Mouse (Mus musculus) thymus, postnatal 14 days (tissue): Measurements from ENCODE around the gene Zfp526.

Experiments used
- DNase-seq: peaks from one replicate; pipeline ENCODE4 v3.0.0; 2021

Zfp526 gene

DNA sequence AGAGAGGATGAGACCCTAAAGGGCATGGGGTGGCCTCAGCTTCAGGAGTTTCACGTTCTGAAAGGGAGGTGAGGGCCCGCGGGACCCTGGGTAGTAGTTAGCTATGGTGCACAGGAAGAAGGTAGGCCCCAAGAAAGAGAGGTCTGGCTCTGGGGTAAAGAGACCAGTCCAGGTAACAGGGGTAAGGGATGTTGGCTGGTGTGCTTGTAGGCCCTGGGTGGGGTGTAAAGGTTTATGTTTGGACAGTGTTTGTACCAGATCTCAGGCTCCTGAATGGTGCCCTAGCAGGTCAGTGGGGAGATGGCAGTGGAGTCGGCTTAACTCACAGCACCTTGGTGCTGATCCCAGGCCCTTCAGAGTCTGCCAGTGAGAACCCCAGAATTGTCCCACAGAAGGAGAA is 47.8 kb downstream of the Zfp526 start:
- peak; percentile 46 for DNase-seq

DNA sequence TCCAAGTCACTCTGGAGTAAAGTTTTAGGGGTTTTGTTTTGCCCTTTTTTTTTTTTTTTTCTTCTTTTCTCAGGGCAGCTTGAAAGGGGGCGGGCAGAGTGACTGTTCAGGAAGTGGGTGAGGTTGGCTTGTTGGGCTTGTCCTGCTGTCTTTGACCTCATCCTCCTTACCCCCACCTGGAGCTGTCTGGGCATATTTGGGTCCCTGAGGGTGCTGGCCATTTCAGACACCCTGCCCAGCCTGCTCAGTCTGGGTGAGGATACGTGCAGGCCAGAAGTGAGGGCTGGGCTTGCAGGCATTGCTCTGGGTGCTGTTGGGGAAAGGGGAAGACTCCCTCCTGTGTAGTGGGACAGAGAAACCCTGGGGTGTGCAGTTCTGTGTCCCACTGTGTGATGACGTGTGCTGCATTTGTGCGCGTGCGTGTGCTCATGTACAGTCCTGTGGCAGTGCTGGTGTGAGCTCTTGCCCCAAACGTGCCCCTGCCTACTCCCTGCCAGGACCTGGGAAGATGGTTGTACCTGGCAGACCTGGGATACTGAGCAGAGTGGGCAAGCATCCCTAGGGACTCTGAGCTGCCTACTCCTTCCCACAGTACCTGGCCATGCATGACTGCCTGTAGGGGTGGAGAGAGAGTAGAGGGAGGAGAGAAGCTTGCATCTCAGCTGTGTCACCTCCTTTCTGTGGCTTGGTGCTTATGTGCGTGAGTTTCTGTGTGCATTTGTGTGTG is 48.5 kb downstream of the Zfp526 start:
- peak; percentile 55 for DNase-seq

DNA sequence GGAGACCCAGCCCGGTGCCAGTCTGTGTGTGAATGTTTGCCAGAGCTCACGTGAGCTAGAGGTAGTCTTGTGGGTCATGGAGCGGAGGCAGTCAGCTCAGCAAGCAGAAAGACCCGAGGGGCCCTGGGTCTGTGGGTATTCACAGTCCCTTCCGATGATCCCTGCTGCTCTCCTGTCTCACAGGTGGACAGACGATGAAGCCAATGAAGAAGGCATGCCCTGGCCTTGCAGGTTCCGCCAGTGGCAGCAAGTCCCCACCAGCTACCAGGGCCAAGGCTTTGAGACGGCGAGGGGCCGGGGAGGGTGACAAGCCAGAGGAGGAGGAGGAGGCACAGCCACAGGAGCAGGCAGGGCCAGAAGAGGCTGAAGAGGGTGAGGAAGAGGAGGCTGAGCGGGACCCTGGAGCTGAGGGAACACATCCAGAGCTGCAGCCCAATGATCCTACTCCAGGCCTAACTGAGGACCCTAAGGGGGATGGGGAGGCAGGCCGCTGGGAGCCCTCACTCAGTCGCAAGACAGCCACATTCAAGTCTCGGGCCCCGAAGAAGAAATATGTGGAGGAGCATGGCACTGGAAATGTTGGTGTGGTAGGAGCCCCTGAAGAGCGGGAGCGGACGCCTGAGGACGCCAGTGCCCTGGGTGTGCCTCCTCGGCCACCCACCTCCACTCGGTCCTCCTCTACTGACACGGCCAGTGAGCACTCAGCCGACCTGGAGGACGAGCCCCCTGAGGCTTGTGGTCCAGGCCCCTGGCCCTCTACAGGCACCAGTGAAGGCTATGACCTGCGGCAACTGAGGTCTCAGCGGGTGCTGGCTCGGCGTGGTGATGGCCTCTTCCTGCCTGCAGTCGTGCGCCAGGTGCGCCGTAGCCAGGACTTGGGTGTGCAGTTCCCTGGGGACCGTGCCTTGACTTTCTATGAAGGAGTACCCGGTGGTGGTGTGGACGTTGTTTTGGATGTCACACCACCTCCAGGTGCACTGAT is 49.7 kb downstream of the Zfp526 start:
- DNase-seq: no peak

DNA sequence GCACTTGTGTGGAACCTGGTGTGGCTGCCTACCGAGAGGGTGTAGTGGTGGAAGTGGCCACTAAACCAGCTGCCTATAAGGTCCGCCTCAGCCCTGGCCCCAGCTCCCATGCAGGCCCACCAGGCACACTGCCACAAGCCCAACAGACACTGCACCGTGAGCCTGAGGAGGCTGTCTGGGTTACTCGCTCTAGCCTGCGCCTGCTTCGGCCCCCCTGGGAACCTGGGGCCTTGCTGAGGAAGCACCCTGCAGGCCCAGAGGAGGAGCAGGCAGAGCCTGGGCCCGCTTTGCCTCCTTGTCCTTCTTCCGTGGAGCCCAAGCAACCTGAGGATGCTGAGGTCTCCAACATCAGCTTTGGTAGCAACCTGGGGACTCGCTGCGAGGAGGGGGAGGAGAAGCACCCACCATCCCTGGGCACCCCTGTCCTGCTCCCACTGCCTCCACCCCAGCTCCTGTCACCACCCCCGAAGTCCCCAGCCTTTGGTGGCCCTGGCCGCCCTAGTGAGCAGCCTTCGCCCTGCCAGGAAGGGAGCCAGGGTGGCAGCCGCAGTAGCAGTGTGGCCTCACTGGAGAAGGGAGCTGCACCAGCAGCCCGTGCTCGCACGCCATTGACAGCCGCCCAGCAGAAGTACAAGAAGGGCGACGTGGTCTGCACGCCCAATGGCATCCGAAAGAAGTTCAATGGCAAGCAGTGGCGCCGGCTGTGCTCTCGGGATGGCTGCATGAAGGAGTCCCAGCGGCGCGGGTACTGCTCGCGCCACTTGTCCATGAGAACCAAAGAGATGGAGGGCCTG is 50.6 kb downstream of the Zfp526 start:
- DNase-seq: no peak

DNA sequence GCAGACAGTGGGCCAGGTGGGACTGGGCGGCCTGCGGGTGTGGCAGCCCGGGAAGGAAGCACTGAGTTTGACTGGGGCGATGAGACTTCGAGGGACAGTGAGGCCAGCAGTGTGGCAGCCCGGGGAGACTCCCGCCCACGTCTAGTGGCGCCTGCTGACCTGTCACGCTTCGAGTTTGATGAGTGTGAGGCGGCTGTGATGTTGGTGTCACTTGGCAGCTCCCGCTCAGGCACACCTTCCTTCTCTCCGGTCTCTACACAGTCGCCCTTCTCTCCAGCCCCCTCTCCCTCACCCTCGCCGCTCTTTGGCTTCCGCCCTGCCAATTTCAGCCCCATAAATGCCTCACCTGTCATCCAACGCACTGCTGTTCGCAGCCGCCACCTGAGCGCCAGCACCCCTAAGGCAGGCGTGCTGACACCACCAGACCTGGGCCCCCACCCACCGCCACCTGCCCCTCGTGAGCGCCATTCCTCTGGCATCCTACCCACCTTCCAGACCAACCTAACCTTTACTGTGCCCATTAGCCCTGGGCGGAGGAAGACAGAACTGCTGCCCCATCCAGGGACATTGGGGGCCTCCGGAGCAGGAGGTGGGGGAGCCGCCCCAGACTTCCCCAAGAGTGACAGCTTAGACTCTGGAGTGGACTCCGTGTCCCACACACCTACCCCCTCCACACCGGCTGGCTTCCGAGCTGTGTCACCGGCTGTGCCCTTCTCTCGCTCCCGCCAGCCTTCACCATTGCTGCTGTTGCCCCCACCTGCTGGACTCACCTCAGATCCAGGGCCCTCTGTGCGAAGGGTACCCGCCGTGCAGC is 51.4 kb downstream of the Zfp526 start:
- no peak for DNase-seq

DNA sequence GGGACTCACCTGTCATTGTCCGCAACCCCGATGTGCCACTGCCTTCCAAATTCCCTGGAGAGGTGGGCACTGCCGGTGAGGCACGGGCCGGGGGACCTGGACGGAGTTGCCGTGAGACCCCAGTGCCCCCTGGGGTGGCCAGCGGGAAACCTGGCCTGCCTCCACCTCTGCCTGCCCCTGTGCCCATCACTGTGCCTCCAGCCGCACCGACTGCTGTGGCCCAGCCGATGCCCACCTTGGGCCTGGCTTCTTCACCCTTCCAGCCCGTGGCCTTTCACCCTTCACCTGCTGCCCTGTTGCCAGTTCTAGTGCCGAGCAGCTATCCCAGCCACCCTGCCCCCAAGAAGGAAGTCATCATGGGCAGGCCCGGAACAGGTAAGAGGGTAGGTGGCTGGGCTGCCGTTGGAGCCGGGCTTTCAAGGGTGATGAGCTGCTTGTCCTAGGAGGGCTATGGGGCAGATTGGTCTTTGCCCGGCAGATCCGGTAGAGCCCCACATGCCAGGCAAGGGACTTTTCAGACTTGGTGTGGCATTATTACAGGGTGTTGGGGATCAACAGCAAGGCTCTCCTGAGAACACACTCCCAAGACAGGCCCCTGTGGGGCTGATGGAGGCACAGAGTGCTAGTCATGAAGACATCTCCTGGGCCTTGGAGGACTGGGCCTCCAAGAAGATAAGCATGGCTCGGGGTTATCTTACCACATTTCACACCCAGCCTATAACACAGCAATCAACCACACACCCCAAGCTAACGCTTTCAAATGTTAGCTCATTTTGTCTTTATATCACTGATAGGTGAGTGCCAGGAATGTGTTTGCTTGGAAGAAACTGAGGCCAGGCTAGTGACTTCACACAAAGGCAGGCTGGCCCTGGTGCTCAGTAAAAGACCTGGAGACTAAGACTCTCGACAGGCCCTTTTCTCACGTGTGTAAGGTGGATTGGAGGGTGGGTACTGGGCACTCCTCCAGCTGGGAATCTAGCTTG is 52.3 kb downstream of the Zfp526 start:
- peak; percentile 18 for DNase-seq

DNA sequence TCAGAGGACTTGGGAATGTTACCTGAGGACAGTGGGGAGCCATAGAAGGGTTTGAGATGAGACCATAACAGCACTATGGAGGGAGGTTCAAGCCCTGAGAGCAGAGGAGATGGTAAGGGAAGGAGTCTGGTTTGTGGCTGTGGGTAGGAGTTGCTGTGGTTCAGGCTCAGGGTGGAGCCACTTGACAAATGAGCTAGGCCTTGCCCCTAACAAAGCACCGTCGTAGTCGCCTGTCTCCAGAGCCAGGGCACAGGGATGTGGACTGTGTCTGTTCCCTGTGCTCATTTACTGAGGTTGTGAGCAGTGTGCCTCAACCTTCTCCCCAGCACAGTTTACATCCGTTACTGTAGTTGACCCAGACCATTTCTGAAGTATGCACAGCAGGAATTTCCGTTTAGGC is 53.3 kb downstream of the Zfp526 start:
- peak; percentile 46 for DNase-seq

DNA sequence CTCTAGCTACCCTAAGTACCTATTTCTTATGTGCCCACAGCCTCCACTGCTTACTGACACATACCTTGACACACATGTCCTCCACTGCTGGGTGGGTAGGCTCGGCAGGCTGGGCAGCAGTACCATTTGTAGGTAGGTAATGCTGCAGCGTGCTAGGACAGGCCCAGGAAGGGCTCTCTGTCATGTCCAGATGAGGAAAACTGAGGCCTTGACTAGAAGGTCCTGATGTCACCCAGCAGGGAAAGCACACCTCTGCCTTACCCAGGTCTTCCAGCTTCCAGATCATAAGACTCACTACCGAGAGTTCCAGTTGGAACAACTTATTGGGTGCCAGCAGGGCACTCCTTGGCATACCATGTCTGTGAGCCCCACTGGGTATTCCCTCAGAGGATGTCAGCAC is 53.8 kb downstream of the Zfp526 start:
- no peak for DNase-seq

DNA sequence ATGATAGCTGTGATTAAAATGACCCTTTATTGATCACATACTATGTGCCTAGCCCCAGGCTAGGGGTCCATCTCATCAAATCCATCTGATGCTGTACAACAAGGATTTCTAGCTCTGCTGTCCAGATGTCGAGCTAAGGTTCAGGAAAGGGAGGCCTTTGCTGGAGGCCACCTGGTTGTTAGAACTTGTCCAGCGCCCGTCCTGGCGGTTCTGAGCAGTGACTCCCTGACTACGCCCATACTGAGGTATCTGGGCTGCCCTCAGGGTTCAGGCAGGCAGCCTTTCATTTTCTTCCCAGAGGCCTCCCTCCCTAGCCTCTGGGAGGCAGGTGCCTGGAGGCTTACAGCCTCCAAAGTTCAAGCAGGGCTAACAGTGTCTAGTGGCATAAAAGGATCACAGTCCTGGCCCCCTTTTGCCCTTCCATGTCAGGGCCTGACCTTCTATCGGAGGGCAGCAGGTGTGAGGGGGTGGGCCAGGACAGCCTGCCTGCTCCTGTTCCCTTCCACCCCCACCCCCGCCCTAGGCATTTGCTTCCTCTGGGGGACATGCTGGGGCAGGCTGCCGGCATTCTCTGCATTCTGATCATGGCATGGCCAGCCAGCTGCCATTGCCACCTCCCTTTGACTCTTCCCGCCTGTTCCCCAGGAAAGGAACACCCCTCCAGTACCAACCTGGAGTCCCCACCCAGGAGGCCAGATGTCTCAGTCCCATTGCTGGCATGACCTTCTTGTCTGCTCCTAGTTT is 54.5 kb downstream of the Zfp526 start:
- DNase-seq: no peak
